Mouse (Mus musculus) brain, embryonic 14.5 days (tissue): ENCODE results near the gene Chd9.

Source experiments
- CTCF ChIP-seq: fragments of 200-500 bp; IDR thresholded peaks from 2 replicates; pipeline ENCODE4 v1.5.1; 2012; ENCODE audit warnings: inconsistent platforms, mild to moderate bottlenecking, moderate library complexity, borderline replicate concordance; ENCODE audit not compliant: insufficient read depth, insufficient read length; ENCODE audit errors: extremely low read depth
- POLR2A ChIP-seq: fragments of 200-500 bp; IDR thresholded peaks from 2 replicates; pipeline ENCODE4 v1.6.1; 2012; ENCODE audit warnings: mild to moderate bottlenecking, inconsistent platforms, borderline replicate concordance; ENCODE audit not compliant: poor library complexity, insufficient read depth, insufficient read length, severe bottlenecking; ENCODE audit errors: extremely low read depth

DNA sequence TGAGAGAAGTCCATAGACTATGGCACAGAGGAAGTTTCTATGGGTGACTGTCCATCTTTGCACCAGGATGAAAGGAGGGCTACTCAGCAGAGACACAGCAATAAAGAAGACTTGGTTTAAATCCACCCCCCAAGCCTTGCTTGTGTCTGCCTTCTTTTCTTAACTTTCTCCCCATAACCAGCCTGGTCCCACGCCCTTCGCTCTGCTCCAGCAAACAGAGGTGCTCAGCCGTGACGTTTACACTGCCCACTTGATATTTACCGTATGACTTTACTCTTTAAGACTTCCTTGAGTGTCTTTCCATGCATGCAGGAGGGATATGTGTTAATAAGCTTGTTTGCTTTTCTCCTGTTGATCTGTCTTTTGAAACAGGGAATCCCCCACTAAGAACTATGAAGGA, 28.7 kb upstream of the Chd9 start:
- TF ChIP-seq CTCF (no peak), POLR2A (no peak)
